21 mouse cellular contexts compared by ENCODE assay signal in genomic region chr16:3859254-3859653, GRCm38 (mm10). TPM values are rescaled to one million over a fixed set of nuclear protein-coding genes. Genes with fewer than 3 reads are reported as not detected.
DNase-seq lines count a peak whose midpoint lies in the region; ATAC-seq lines count a peak whose summit lies in the region.
"Had no signal": no experiment of that assay in that cellular context is flagged by ENCODE, and none has a peak within 500 bp of the region (broad histone marks: within the 10 kb centered on the region; RNA-seq: fewer than 3 reads in every experiment).

No protein-coding gene starts in this region.

- DNase-seq in heart, adult 11 months = peak; percentile 15
- DNase-seq in heart, adult 18-20 months = no peak
- no peak for DNase-seq in layer of hippocampus, adult 8-10 months (ENCODE audit: low spot score in 2 of 2)
- DNase-seq in cerebellum, adult 8-10 months = no peak
- DNase-seq in heart, adult 8-10 months (ENCODE audit: low spot score) = no peak
- DNase-seq: adrenal gland, adult 8-10 months; adrenal gland, postnatal 14 days; adrenal gland, postnatal 36 days; cerebellum, adult 11-12 months; cerebellum, adult 2 months; cerebellum, adult 9-11 months; cerebellum, postnatal 14 days; cerebellum, postnatal 36 days had no signal

- peak; percentile 68 for ATAC-seq in common myeloid progenitor, adult 5-6 weeks (replicated peaks; ENCODE audit: low read depth, poor library complexity, severe bottlenecking)
- ATAC-seq in hematopoietic stem cell, adult 5-6 weeks (replicated peaks in 1 of 2; ENCODE audit: insufficient read depth in 1 of 2, low FRiP score in 2 of 2, low TSS enrichment in 1 of 2, low read depth in 1 of 2, poor library complexity in 2 of 2, severe bottlenecking in 2 of 2) = peak; percentile 56 to 59
- peak; percentile 57 for ATAC-seq in megakaryocyte progenitor cell, adult 5-6 weeks (replicated peaks; ENCODE audit: poor library complexity)
- ATAC-seq: activated CD4-positive, CD25-positive, alpha-beta regulatory T cell, adult 4 months; forebrain, embryonic 14.5 days; forebrain, embryonic 16.5 days; Patski had no signal

RNA-seq across cellular contexts. Expression of gene Zfp174, which starts 12.2 kb away (rescaled TPM):
- total RNA-seq in heart, adult 18-20 months (2021) = 1 to 10 TPM; 1.3 to 1.4 TPM
- total RNA-seq in common myeloid progenitor, adult 5-6 weeks (2017) = 0.73 and 0.87 TPM in 2 replicates
- total RNA-seq in hematopoietic stem cell, adult 5-6 weeks (2017) = 0.94 and 1.5 TPM in 2 replicates
- 0.32 and 0.49 TPM in 2 replicates for total RNA-seq in megakaryocyte progenitor cell, adult 5-6 weeks (2015)
- total RNA-seq in megakaryocyte progenitor cell, adult 5-6 weeks (2017) = 0.51 and 0.92 TPM in 2 replicates
- total RNA-seq in layer of hippocampus, adult 8-10 months (2022) = 1 to 10 TPM; 4.1 to 5.0 (median 4.3) TPM
- 1 to 10 TPM; 1.4 to 1.9 (median 1.7) TPM for total RNA-seq in heart, adult 8-10 months (2022)

RNA-seq across cellular contexts. Expression of gene Naa60, which starts 12.9 kb away (rescaled TPM):
- total RNA-seq in heart, adult 18-20 months (2021) = 10 to 100 TPM; 39.6 to 56.8 TPM
- total RNA-seq in common myeloid progenitor, adult 5-6 weeks (2017) = 30.0 and 39.6 TPM in 2 replicates
- 26.8 and 36.5 TPM in 2 replicates for total RNA-seq in hematopoietic stem cell, adult 5-6 weeks (2017)
- total RNA-seq in megakaryocyte progenitor cell, adult 5-6 weeks (2015) = 92.6 and 98.1 TPM in 2 replicates
- total RNA-seq in megakaryocyte progenitor cell, adult 5-6 weeks (2017) = 26.2 and 38.9 TPM in 2 replicates
- total RNA-seq in layer of hippocampus, adult 8-10 months (2022) = 100 to 1,000 TPM in 3 of 4 experiments, 10 to 100 TPM in 1; 96.9 to 125 (median 103) TPM
- 10 to 100 TPM; 44.4 to 58.4 (median 51.3) TPM for total RNA-seq in heart, adult 8-10 months (2022)

RNA-seq across cellular contexts. Expression of gene Zfp597, which starts 25.1 kb away (rescaled TPM):
- total RNA-seq in heart, adult 18-20 months (2021) = 10 to 100 TPM in 1 of 2 experiments, 1 to 10 TPM in 1; 9.6 to 10.7 TPM
- 9.1 and 10.3 TPM in 2 replicates for total RNA-seq in common myeloid progenitor, adult 5-6 weeks (2017)
- 17.1 and 18.4 TPM in 2 replicates for total RNA-seq in hematopoietic stem cell, adult 5-6 weeks (2017)
- 7.1 and 10.6 TPM in 2 replicates for total RNA-seq in megakaryocyte progenitor cell, adult 5-6 weeks (2015)
- 13.2 and 14.7 TPM in 2 replicates for total RNA-seq in megakaryocyte progenitor cell, adult 5-6 weeks (2017)
- 10 to 100 TPM; 21.3 to 29.5 (median 24.6) TPM for total RNA-seq in layer of hippocampus, adult 8-10 months (2022)
- 10 to 100 TPM; 10.9 to 13.9 (median 12.3) TPM for total RNA-seq in heart, adult 8-10 months (2022)

RNA-seq across cellular contexts. Expression of gene Gm20695, which starts 25.2 kb away (rescaled TPM):
- total RNA-seq in heart, adult 18-20 months (2021) = not detected
- 0.41 TPM in 1 of 2 replicates, not detected in the other for total RNA-seq in common myeloid progenitor, adult 5-6 weeks (2017)
- total RNA-seq in hematopoietic stem cell, adult 5-6 weeks (2017) = not detected in 2 replicates
- not detected in 2 replicates for total RNA-seq in megakaryocyte progenitor cell, adult 5-6 weeks (2015)
- 0.21 and 1.3 TPM in 2 replicates for total RNA-seq in megakaryocyte progenitor cell, adult 5-6 weeks (2017)
- total RNA-seq in layer of hippocampus, adult 8-10 months (2022) = under 1 TPM in 1 of 4 experiments, not detected in 3; 0.68 TPM
- total RNA-seq in heart, adult 8-10 months (2022) = 1 to 10 TPM in 1 of 4 experiments, under 1 TPM in 1, not detected in 2; 0.87 to 1.0 TPM

RNA-seq across cellular contexts. Expression of gene Olfr15, which starts 28.6 kb away (rescaled TPM):
- total RNA-seq in heart, adult 18-20 months (2021) = not detected
- not detected in 2 replicates for total RNA-seq in common myeloid progenitor, adult 5-6 weeks (2017)
- not detected in 2 replicates for total RNA-seq in hematopoietic stem cell, adult 5-6 weeks (2017)
- total RNA-seq in megakaryocyte progenitor cell, adult 5-6 weeks (2015) = not detected in 2 replicates
- not detected in 2 replicates for total RNA-seq in megakaryocyte progenitor cell, adult 5-6 weeks (2017)
- total RNA-seq in layer of hippocampus, adult 8-10 months (2022) = not detected
- total RNA-seq in heart, adult 8-10 months (2022) = not detected
- total RNA-seq: adrenal gland, adult 18-20 months; adrenal gland, adult 8-10 months; adrenal gland, postnatal 14 days; adrenal gland, postnatal 36 days had no signal
